Mouse (Mus musculus) midbrain, postnatal 0 days (tissue): ENCODE results near the gene Gngt2. TPM values are rescaled to one million over a fixed set of nuclear protein-coding genes. Genes with fewer than 3 reads are reported as not detected.

Experiments used
- ATAC-seq: fragments of 200-750 bp; cut with Nextera tagmentation; 2 replicates; pipeline ENCODE4 v1.8.0; 2017; ENCODE audit warnings: moderate number of reproducible peaks, mild to moderate bottlenecking, moderate TSS enrichment, moderate library complexity; ENCODE audit not compliant: low FRiP score
- DNase-seq: peaks from one replicate; pipeline ENCODE4 v3.0.0-alpha.2; 2015; ENCODE audit warnings: low spot score
- H3K27ac ChIP-seq: fragments of 300-500 bp; sonication (generic); 2 replicates; pipeline ENCODE4 v1.5.1; 2014; ENCODE audit warnings: low read depth, mild to moderate bottlenecking, low read length, mixed read lengths
- H3K27me3 ChIP-seq: fragments of 300-500 bp; sonication (generic); 2 replicates; pipeline ENCODE4 v1.6.1; 2014; ENCODE audit warnings: low read length, control low read depth, mixed read lengths; ENCODE audit not compliant: insufficient read depth
- H3K36me3 ChIP-seq: fragments of 300-500 bp; sonication (generic); 2 replicates; pipeline ENCODE4 v1.6.1; 2014; ENCODE audit warnings: low read length, control low read depth, mixed read lengths; ENCODE audit not compliant: insufficient read depth
- H3K4me1 ChIP-seq: fragments of 300-500 bp; sonication (generic); 2 replicates; pipeline ENCODE4 v1.6.1; 2014; ENCODE audit warnings: mild to moderate bottlenecking, control low read depth, antibody characterized with exemption, low read length, mixed read lengths; ENCODE audit not compliant: insufficient read depth
- H3K4me2 ChIP-seq: fragments of 300-500 bp; sonication (generic); 2 replicates; pipeline ENCODE4 v1.6.1; 2014; ENCODE audit warnings: low read depth, mild to moderate bottlenecking, low read length, mixed read lengths; ENCODE audit not compliant: poor library complexity, severe bottlenecking
- H3K4me3 ChIP-seq: fragments of 300-500 bp; sonication (generic); 2 replicates; pipeline ENCODE4 v1.5.1; 2014; ENCODE audit warnings: low read depth, mild to moderate bottlenecking, low read length, moderate library complexity
- H3K9ac ChIP-seq: fragments of 300-500 bp; sonication (generic); replicated peaks from 2 replicates; pipeline ENCODE4 v1.6.1; 2014; ENCODE audit warnings: mild to moderate bottlenecking, low read length, moderate library complexity, mixed read lengths; ENCODE audit not compliant: poor library complexity, severe bottlenecking
- H3K9me3 ChIP-seq: fragments of 300-500 bp; sonication (generic); 2 replicates; pipeline ENCODE4 v1.6.1; 2016; ENCODE audit warnings: low read length, control low read depth
- CTCF ChIP-seq: IDR thresholded peaks from 2 replicates; pipeline ENCODE4 v1.5.1; 2016; ENCODE audit warnings: antibody characterized with exemption, mild to moderate bottlenecking
- WGBS: fragments of 180-500 bp; shearing (Covaris S2); extraction: QIAGEN DNeasy Blood & Tissue Kit; methylation state at CpG from one replicate; pipeline ENCODE4 v1.1.7; 2014; 5-methylcytosine and 5-hydroxymethylcytosine counted together
- polyA plus RNA-seq: library from polyadenylated mRNA; unstranded; fragments of >200 nt; fragmentation: Nextera tagmentation; extraction: Ambion mirVana; gene quantifications from 2 replicates; pipeline ENCODE4 v1.2.1, GENCODE M21; 2015
- total RNA-seq: library from RNA; depleted of rRNA; stranded (reverse); fragments of >200 nt; gene quantifications from 2 replicates; pipeline ENCODE4 v1.2.3, GENCODE M21; 2014

The Gngt2 gene
- total and polyA plus RNA-seq, 2 experiments from 2014 or later = 2.4 to 3.3 TPM

DNA sequence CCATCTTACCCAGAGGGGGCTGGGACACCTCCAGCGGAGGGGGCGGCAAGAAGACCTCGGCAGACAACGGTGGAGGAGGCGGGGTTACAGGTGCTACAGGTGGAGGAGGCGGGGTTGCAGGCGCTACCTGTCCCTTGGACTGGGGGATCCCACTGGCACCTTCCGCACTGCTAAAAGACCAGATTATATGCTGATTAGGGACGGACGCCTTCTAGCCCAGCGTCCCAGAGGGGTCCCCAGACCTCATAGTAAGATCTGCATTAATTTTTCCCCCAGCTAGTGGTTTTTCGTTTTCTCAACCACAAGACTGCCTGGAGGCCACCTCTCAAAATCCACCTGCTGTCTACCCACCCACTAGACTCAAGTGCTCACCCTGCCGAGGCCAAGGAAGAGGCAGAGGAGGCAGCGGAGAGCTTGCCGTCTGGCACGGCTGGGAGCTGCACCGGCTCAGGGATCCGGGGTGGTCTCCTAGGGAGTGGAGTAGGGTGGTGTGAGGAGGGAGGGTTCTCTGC lies 3.3 kb upstream of the Gngt2 start:
- Histone ChIP-seq H3K4me1 (peaks cover 8% of the 10 kb centered on the region; the same call in 1 of the 2 replicates), H3K4me3 (no peak overlapping the region), H3K27ac (no peak overlapping the region), H3K4me2 (no peak overlapping the region), H3K9me3 (no peaks in the 10 kb centered on the region), H3K27me3 (peaks cover 69% of the 10 kb centered on the region), H3K9ac (no peak overlapping the region), H3K36me3 (no peaks in the 10 kb centered on the region)
- no peak for TF ChIP-seq CTCF
- ATAC-seq = no peak
- 7% methylated on average over 18 of the region's 18 CpGs for WGBS
- no peak for DNase-seq

DNA sequence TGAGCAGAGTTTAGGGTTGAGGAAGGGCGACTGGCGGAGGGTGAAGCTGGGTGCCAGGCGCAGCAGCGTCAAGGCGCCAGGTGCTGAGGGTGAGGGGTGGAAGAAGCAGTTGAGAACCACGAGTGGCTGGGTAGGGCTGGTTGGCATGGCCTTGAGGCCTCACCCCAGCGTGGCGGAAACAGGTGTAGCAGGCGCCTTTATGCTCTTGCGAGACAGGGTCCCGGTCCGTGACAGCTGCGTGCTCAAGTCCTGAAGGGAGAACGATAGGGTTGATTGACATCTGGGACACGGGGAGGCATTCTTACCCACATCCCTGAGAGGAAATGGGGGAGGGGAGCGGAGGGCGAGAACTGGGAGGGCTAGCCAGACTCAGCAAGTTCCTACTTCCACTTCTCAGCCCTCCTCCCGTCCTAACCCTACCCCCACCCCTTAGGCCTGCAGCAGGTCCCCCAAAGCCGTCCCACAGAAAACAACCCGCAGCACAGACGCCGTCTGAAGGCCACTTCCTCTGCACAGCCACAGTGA lies 2.8 kb upstream of the Gngt2 start:
- H3K4me2 ChIP-seq = no peak overlapping the region
- no peak overlapping the region for H3K9ac ChIP-seq
- 7% methylated on average over 21 of the region's 22 CpGs for WGBS
- H3K9me3 ChIP-seq = no peaks in the 10 kb centered on the region
- H3K4me3 ChIP-seq = no peak overlapping the region
- H3K36me3 ChIP-seq = no peaks in the 10 kb centered on the region
- H3K4me1 ChIP-seq = peaks cover 8% of the 10 kb centered on the region; the same call in 1 of the 2 replicates
- peaks cover 64% of the 10 kb centered on the region for H3K27me3 ChIP-seq
- ATAC-seq (no peak), DNase-seq (no peak)
- TF ChIP-seq CTCF = no peak
- no peak overlapping the region for H3K27ac ChIP-seq

GRCm38 (mm10) chr11:95834742-95835710 lies 2.0 kb upstream of the Gngt2 start:
- TF ChIP-seq CTCF = no peak
- H3K4me3 ChIP-seq = no peak overlapping the region
- no peaks in the 10 kb centered on the region for H3K9me3 ChIP-seq
- H3K36me3 ChIP-seq = no peaks in the 10 kb centered on the region
- H3K27me3 ChIP-seq = peaks cover 56% of the 10 kb centered on the region
- H3K27ac ChIP-seq = no peak overlapping the region
- 19% methylated on average over 15 of the region's 15 CpGs for WGBS
- DNase-seq (no peak), ATAC-seq (no peak)
- H3K9ac ChIP-seq = no peak overlapping the region
- H3K4me1 ChIP-seq = peaks cover 8% of the 10 kb centered on the region; the same call in 1 of the 2 replicates
- no peak overlapping the region for H3K4me2 ChIP-seq

- H3K4me1 ChIP-seq = peaks cover 4% of the 10 kb centered on the region; the same call in 1 of the 2 replicates
- DNase-seq (no peak), ATAC-seq (no peak)
- TF ChIP-seq CTCF = no peak
- H3K4me2 ChIP-seq = no peak overlapping the region
- peaks cover 48% of the 10 kb centered on the region for H3K27me3 ChIP-seq
- WGBS = 52% methylated on average over 6 of the region's 6 CpGs
- H3K4me3 ChIP-seq = no peak overlapping the region
- no peak overlapping the region for H3K27ac ChIP-seq
- no peaks in the 10 kb centered on the region for H3K9me3 ChIP-seq
- no peak overlapping the region for H3K9ac ChIP-seq
- H3K36me3 ChIP-seq = no peaks in the 10 kb centered on the region
Measured at GRCm38 (mm10) chr11:95835832-95836231, 1.2 kb upstream of the Gngt2 start.

GRCm38 (mm10) chr11:95836433-95836832 lies 583 bp upstream of the Gngt2 start:
- H3K36me3 ChIP-seq = no peaks in the 10 kb centered on the region
- no peak overlapping the region for H3K4me2 ChIP-seq
- no peak overlapping the region for H3K9ac ChIP-seq
- no peak overlapping the region for H3K27ac ChIP-seq
- H3K27me3 ChIP-seq = peaks cover 42% of the 10 kb centered on the region
- DNase-seq (no peak), ATAC-seq (no peak)
- no peak overlapping the region for H3K4me3 ChIP-seq
- 76% methylated on average over 6 of the region's 6 CpGs for WGBS
- H3K4me1 ChIP-seq = 0 out of 2 replicates have a peak, but pooled peaks cover 2% of the 10 kb centered on the region
- no peaks in the 10 kb centered on the region for H3K9me3 ChIP-seq
- TF ChIP-seq CTCF = no peak

GRCm38 (mm10) chr11:95838598-95838997 lies 1.6 kb downstream of the Gngt2 start:
- Histone ChIP-seq H3K36me3 (no peaks in the 10 kb centered on the region), H3K4me1 (no peaks in the 10 kb centered on the region; the same call in 1 of the 2 replicates), H3K4me3 (no peak overlapping the region), H3K9ac (no peak overlapping the region), H3K27ac (no peak overlapping the region), H3K4me2 (no peak overlapping the region), H3K9me3 (no peaks in the 10 kb centered on the region), H3K27me3 (peaks cover 22% of the 10 kb centered on the region)
- whole genome bisulfite sequencing = 78% methylated on average over 4 of the region's 4 CpGs
- no peak for TF ChIP-seq CTCF
- DNase-seq (no peak), ATAC-seq (no peak)
